Mouse (Mus musculus) megakaryocyte, embryonic 14.5 days (primary cell): ENCODE results near the gene Zyg11b.

Experiments
- FLI1 ChIP-seq: IDR thresholded peaks from 2 replicates; pipeline ENCODE4 v1.6.1; 2012; ENCODE audit warnings: low read length, inconsistent platforms, mixed read lengths
- GATA1 ChIP-seq: IDR thresholded peaks from 3 replicates; pipeline ENCODE4 v1.6.1; 2012; ENCODE audit warnings: mixed read lengths, low read length, inconsistent platforms, borderline replicate concordance

- TF ChIP-seq FLI1 (no peak), GATA1 (no peak)
Observed at GRCm38 (mm10) chr4:108310706-108311105, 9.8 kb upstream of the Zyg11b start.
